Mouse (Mus musculus) heart, postnatal 0 days (tissue): ENCODE results near the gene Lrtm1.

Experiments
- CTCF ChIP-seq: IDR thresholded peaks from 2 replicates; pipeline ENCODE4 v1.5.1; 2016; ENCODE audit warnings: antibody characterized with exemption, control low read depth, low read depth
- EP300 ChIP-seq: IDR thresholded peaks from 2 replicates; pipeline ENCODE4 v1.6.1; 2016; ENCODE audit warnings: antibody characterized with exemption, low read depth

- TF ChIP-seq CTCF (no peak), EP300 (no peak)
Measured at GRCm38 (mm10) chr14:29077418-29077817, 59.4 kb downstream of the Lrtm1 start.
